Mouse (Mus musculus) kidney, postnatal 4 days (tissue): ENCODE results near the gene Gm10197.
"Not testable (repeated sequence)": the region's sequence is repeated elsewhere in the genome, so short reads cannot be mapped to it uniquely, and the experiment has no call there.

ENCODE experiments used
- DNase-seq, 2 experiments: peaks; one replicate each; pipeline ENCODE4 v3.0.0; 2021; ENCODE audit warnings: mixed read lengths in 2 of 2

Gene Gm10197

DNA sequence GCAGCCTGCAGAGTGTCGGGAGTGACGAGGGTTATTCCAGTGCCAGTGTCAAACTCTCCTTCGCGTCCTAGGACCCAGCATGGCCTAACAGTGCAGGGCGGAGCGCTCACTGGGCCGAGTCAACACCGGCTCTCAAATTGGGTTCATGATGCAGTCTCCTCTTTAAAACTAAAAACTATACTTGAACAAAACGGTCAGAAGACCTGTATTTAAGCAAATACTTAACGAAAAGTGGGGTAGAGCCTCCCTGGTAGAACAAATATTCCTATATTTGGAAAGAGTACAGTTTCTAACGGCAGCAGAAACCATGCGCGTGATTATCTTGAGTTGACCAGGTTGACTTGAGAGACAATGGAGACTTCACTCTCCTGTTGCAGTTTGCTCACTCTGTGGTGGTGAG is at the start of gene Gm10197:
TSS of gene Gm10197 (minus strand) at position 101 of the 400 bp plus-strand sequence.
- DNase-seq = no peak

DNA sequence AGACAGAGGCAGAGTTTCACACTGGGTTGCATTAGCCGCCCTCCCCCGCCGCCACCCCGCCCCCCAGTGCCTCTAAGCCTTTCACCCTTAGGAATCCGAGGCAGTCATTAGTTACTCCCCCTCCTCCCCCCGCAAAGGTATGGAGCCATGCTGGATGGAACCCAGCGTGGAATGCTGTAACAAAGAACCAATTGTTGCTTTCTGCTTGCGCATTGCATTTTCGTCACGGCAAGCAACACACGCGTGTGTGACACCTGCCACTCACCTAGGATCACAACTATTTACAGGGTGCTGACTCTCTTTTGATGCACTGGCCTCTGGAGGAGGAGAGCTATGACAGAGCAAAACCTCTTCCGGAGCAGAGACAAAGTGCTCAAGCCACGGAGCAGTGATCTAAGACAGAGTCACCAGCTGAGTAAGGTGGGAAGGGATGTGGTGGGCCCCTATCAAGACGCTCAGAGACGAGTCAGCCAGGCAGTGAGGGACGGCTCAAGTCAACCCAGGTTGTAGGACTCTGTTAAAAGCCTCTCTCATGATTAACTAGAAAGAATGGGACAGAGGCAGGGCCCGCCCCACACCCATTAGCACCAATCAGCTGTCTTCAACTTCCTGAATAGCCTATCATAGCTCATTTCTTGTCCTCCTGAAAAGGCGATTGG is 49.5 kb upstream of the Gm10197 start:
- DNase-seq = peak; percentile 84 to 91

DNA sequence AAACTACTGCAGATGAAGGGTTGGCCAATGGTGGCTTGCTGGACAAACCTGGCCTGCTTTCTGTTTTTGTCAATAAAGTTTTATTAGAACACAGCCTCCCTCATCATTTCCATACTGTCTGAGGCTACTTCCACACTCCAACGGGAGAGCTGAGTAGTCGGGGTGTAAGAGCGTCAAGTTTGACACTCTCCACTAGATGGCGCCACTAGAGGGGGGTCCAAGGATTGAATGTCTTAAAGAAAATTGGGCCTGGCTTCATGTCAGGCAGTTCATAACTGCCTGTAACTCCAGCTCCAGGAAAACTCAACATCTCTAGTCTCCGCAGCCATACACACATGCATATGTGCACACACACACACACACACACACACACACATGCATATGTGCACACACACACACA is 48.3 kb upstream of the Gm10197 start:
- DNase-seq = peak; percentile 73 to 79

DNA sequence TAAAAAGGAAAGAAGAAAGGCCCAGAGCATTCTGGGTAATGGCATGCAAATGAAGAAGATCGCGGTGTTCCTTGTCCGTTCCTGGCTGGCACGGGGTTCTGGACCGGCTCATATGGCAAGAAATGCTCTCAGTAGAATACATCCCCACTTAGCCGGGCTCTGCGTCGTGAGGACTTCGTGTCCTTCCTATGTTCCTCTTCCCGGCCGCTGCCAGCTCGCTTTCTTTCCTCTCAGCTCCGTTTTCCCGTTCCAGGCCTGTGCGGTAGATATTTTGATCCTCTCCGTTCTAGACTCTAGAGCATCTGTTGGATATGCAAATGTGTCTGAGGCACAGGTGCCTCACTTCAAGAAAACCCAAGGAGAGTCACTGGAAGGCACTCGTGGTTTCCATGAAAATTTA is 43.6 kb upstream of the Gm10197 start:
- DNase-seq = no peak

DNA sequence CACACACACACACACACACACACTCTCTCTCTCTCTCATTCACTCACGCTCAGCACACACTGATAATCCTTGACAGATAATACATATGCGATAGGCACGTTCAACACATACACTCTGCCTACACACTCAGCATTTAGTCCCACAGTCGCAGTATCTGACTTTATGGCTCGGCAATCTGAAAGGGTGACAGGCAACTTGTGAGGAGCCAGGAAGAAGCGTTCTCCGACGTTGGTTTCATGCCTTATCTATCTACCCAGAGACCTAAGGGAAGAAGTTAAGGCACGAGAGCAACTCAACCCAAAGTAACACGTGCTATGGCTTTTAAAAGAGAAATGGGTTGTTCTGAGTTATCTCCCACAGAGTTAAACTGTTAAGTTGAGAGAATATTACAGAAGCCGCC is 43.1 kb upstream of the Gm10197 start:
- DNase-seq = no peak

DNA sequence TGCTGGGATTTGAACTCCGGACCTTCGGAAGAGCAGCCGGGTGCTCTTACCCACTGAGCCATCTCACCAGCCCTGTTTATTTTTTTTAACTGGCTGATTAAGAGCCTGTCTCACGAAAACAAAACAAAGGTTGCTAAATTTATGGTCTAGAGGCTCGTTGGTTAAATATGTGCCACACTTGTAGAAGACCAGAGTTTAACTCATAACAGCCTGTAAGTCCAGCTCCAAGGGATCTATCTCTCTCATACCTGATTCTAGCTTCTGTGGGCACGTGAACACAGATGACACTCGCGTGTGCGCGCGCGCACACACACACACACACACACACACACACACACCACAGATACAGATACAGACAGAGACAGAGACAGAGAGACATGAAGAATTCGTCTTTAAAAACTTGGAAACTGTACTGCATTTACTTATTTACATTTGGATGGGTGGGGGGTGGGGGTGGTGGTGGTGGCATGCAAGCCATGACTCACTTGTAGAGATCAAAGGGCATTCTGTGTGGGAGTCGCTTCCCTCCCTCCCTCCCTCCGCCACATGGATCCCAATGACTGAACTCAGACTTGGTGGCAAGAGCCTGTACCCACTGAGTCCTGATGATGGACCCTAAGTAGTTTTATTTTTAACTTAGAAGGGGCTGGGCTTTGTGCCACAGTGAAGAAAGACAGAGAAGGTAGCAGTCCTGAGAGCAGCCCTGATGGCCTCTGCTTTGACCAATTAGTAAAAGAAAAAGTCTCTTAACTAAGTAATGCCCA is 42.2 kb upstream of the Gm10197 start:
- DNase-seq = peak in 1 of 2 experiments; percentile 41

DNA sequence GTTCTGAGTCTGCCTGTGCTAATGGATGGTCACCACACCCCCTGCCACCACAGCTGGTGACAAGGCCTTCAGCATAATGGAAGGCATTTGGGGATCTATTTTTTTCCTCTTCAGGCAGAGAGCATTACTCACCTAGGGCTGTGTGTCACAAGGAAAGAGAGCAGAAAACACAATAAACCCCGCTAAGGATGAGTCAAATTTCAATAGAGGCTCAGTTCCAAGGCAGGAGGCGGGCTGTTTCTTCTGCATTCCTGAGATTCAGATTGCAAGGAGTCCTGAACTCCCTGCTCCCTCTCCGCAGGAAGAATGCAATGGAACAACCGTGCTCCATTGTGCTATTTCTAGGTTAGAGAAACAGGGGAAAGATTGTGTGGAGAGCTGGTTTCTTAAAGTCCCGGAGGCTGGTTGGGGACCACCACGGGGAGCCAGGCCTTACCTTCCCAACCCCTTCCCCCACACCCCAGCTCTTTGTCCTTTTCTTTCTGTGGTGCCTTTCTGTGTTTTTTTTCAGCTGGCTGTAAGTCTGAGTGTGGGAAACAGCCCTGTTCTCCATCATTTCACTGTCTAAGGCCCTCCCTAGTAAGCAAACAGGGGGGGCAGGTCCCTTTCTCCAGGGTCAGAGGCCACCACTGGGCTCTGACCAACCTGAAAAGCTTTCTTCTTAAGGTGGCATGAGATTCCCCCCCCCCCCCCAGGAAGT is 40.7 kb upstream of the Gm10197 start:
- DNase-seq = peak in 1 of 2 experiments; percentile 42

DNA sequence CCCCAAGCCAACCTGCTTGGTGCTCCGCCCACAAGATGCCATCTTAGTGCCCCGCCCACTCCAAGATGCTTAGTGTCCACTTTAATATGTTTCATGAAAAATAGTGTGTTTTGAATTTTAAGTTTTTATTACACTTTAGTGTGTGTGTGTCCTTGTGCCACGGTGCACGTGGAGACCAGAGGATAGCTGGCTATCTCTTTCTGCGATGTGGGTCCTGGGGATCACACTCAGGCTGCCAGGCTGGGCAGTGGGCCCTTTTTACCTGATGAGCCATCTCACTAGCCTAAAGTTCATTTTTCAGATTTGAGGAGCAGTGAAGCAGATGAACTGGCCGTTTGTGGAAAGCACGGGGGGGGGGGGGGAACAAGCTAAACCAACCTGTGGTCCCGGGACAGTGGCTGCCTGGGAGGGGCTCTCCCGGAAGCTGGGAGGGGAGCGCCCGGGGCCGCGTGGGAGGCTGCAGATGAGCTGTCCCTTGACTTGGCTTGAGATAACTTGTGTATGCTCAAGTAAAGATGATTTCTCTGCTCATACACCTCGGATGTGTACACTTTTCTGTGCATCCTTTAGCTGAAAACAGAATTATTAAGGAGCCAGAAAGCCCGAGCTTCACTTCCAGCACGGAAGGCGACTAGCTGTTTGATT is 38.2 kb upstream of the Gm10197 start:
- peak in 1 of 2 experiments; percentile 51 for DNase-seq

DNA sequence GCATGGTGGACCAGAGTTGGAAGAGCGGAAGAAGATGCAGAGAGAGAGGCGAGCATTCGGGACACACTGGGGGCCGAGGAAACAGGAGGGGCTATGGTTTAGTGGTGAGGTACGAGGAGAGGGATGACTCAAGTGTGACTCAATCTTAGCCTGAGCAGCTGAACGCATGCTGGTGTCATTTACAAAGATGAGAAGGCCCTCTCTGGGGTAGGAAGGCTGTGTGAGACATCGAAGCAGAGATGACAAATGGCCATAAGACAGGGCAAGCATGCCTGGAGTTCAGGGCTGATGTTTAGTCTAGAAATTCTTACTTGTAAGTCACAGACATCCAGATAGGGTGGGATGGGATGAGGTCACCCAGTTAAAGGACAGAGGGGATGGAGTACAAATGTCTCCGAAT is 36.8 kb upstream of the Gm10197 start:
- DNase-seq = no peak

DNA sequence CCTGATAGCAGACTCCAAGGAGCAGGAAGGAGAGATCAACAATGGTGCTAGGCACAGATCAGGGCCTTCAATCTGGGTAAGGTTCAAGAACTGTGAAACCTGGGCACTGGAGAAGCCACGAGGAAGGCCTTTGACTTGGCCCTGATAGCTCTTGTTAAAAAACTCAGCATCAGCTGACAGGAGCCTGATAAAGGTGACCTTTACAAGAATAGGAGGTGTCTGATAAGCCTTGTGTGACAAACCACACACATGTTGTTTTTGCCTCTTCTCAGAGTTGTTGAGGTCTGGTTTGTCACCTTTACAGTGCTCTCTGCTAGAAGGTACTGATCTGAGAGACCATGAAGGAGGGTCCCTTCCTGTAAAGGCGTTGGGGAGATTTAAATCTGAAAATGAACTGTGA is 35.8 kb upstream of the Gm10197 start:
- no peak for DNase-seq

DNA sequence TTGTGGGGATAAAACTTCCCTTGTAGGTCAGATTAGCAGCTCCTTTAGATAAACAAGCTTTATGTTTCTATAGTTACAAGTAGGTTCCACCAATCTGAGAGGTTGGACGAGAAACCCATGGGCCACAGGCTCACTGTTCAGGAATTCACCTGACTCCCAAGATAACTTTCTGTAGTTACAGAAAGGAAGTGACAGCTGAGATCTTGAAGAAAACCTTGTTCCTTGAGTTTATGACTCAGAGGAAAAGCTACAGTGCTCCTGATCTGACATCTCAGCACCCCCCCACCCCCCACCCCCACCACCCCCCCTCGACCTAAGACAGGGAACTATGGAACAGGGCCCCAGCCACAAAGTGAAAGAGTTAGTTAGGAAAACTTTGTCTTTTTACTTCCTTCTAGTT is 34.2 kb upstream of the Gm10197 start:
- no peak for DNase-seq

DNA sequence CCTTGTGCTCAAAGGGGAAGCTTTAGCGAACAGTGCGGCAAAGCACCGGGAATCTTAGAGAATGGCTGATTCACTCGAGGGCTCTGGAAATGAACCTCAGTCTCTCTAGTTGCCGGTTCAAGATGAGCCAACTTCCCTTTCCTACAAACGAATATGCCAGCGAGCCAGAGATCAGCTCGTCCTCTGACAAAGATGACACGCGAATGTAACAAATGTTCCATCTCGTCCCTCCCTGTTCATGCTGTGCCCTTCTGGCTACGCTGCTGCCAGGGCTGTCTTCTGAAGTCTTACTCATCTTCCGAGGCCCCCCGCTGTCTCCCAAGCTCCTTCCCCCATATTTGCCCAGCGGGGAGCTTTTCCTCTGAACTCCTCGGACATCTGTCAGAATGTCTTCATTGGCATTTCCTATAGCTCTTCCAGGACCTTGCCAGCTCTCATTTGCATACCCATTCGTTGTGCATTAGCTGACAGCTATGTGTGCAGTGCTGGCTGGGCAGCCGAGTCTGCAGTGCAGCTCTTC is 33.3 kb upstream of the Gm10197 start:
- DNase-seq = no peak

DNA sequence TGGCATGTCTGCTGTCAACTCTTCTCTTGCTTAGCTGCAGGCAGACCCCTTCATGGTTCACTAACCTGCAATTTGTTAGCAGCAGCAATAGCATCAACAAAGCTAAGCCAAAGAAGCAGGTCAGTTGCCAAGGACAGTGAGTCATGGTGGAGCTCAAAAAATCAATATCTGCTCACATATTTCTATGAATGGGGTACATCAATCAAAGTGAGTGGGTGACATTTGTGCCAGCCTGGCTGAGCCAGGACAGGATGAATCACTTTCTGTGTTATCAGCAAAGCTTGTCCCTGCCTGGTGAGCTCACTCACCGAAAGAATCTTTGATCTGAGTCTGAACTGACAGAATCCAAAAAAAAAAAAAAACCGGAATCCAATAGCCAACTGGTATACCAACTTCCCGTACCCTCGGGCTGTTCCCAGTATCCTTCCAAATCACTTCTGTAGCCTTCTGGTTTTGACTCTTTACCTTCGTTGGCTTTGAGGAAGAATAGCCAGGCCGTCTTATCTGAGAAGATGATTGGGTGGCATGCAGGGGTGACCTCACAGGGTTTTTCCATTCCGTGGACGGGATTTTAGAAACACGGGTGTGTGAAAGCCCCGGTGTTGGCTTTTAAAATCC is 32.8 kb upstream of the Gm10197 start:
- DNase-seq = no peak

DNA sequence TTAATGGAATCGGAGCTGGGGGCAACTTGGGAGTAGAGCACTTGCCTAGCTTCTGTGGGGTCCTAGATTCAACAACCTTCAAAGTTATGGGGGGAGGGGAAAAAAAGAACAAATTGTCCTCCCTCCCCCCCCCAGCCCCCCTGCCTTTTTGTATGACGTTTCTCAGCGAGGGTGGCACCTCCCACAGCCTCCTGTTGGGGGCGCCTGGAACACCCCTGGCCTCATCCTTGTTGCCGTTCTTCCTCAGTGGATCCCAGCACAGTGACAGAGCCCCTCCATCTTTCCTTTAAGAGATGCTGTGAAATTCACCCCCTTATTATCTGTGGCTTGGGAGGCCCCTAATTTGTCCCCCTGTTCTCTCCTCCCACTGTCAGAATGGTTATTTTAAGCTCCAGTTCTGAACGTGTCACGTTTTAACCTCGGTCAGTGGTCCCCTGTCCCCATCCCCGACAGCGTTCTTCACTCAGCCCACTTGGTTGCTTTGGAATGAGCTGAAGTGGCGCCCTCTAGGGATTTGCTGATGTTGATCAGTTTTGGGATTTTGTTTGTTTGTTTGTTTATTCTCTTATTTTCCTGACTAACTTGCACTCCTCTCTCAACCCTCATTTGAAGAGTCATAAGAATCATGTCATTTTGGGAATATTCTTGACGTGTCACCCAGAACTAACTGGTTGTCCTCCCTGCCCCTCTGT is 31.3 kb upstream of the Gm10197 start:
- DNase-seq = no peak

DNA sequence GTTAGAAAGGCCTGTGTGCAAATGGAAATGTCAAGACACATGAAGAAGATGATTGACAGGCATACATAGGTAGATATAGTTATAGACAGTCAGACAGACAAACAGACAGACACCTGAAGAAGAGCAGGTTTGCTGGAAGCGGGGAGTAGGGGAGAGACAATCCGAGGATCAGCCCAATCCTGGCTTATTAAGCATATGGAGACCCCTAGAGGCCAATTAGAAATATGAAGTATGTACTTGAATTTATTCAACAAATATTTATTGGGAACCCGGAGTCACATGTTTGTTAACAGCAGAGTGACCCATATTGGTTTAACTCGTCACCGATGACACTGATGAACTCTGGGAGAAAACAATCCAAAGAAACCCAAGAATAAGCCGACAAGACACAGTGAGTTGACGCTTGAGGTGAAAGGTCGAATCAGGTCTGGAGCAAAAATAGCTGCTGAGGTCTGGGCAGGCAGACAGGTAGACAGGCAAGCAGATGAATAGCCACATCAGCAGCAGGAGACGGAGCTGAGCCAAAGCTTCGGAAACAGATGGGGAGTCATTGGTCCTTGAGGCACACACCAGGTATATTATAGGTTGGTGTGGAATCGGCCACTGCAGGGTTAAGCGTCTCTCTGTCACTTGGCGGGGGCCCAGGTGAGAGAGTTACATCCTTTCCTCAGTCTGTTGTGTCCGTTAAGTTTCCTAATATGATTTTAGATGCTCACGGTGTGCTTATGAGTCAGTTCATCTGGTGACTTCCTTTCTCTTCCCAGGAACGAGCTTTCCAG is 29.0 kb upstream of the Gm10197 start:
- DNase-seq = no peak

DNA sequence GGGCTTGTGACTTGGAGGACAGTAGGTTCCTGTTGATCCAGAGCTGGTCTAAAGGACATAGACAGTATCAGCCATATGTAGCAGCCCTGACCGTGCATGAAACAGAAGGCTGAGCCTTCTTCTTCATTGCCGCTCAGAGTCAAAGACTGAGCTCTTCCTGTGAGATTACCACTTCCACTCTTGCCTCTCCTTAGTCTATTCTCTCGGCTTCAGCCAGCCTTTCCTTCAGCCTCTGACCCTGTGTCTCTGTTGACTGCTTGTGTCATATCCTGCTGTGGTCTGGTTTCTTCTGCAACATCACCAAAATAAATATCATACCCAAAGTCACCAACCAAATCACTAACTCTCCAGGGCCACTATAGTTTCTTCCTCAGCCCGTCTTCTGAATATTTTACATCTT is 27.6 kb upstream of the Gm10197 start:
- no peak for DNase-seq

DNA sequence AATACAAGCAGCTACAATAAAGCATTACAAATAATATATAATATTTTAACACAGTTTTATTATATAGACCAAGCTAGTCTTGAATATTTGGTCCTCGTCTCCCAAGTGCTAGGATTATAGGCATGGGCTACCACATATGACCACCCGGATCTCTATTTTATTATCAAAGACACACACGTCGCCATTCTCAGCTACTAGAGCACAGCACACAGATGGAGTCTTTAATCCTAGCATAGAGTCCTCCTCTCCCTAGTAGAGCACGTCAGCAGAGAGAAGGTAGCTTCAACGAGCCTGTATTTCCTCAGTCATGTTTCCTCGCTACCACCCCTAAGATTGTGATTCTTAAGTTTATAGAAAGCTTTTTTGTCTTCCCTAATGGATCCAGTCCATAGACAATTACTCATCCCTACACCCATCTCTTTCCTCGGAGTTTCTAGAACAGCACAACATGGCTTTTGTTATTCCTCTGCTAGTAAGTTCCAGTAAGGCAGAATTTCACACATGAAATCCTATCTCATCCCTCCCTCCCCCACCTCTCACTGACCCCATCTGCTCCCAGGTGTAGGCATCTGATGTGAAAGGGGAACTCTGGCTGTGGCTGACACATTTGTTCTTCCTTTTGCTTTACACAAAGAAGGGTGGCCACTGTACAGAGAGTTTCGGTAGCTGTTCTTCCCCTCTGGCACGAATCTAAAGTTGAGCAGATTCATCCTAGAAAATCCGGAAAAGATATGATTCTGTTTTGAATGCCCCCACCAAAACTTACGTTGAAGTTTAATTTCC is 26.1 kb upstream of the Gm10197 start:
- DNase-seq = no peak

DNA sequence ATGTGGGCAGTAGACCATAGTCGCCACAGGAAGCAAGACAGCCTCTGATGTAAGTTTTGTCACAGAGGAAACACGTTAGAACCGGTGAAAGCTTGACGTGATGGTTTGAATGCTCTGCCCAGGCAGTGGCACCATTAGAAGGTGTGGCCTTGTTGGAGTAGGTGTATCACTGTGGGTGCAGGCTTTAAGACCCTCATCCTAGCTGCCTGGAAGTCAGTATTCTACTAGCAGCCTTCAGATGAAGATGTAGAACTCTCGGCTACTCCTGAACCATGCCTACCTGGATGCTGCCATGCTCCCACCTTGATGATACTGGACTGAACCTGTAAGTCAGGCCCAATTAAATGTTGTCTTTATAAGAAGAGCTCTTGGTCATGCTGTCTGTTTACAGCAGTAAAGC is 24.2 kb upstream of the Gm10197 start:
- DNase-seq = not testable (repeated sequence)

DNA sequence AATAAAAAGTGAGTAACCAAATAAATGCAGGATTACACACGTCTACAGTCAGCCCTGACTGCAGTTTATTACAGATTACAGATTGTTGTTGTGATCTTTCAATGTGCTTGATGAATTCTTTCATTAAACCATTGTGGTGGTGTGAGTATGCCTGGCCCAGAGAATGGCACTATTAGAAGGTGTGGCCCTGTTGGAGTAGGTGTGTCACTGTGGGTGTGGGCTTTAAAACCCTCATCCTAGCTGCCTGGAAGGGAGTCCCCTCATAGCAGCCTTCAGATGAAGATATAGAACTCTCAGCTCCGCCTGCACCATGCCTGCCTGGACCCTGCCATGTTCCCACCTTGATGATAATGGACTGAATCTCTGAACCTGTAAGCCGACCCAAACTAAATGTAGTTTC is 23.4 kb upstream of the Gm10197 start:
- not testable (repeated sequence) for DNase-seq

DNA sequence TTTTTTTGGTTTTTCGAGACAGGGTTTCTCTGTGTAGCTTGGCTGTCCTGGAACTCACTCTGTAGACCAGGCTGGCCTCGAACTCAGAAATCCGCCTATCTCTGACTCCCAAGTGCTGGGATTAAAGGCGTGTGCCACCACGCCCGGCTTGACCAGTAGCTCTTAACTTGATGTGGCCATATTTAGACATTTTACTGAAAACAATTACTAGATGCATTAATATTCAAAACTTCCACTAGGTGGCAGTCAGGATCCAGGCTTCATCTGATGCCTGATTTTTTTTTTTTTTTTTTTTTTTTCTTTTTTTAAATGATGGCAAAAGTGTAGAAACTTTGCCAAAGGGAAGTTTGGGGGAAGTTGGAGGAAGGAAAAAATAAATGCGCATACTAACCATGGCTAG is 23.0 kb upstream of the Gm10197 start:
- DNase-seq = peak; percentile 38 to 60
